Mouse (Mus musculus): ENCODE measurements around the gene Snx9.
A peak's percentile ranks its signal among the peaks of the same experiment; 100 is the strongest.

Gene Snx9

DNA sequence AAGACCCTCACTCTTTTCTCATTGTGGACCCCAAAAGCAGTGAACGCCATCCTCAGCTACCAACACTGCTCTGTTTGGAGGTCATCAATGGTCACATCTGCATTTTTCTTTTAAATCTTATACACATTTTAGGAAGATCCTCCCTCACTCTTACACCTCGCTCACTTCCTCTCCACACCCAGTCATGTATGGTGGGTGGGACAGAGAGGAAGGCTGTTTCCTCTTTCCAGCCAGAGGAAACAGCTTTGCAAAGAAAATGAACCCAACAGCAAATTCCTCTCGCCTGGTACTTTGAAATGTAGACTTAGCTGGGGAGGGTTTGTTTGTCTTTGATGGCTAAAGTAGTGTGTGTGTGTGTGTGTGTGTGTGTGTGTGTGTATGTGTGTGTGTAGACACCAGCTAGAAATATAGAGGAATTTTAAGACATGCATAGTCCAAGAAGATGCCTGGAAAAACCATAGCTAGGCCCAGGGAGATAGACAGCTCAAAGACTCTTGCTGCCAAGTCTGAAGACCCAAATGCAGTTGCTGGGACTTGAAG is 33.2 kb upstream of the Snx9 start:
- DNase-seq = no peak

DNA sequence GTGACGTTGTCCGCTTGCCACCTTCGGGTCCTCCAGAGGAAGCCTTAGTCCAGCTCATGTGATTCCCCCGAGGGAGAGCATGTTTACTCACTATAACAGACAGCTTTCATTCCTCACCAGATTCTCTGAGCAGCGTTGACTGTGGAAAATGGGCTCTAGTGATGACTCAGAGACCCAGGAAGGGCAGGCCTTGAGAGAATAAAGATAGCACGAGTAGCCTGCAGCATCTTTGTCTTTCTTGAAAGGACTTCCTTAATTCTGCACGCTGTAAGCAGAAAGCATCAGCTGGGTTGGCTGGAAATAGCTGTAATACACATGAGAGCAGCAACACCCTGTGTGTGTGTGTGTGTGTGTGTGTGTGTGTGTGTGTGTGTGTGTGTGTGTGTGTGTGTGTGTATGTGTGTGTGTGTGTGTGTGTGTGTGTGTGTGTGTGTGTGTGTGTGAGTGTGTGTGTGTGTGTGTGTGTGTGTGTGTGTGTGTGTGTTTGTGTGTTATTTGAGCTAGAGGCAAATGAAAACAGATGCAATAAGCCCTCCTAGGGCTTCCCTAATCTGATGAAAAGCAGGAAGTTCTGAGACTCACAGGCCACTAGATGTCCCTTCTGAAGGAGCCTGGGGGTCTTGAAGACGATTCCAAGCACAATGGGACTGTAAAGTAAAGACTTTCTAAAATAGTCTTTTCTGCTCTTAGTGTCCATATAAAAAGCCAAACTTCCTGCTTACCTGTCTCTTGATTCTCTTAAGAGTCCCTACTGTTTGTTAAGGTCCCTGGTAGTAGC is 27.1 kb upstream of the Snx9 start:
- peak; percentile 21 for DNase-seq

- DNase-seq = no peak
Measured at GRCm38 (mm10) chr17:5814641-5814920, 26.5 kb upstream of the Snx9 start.

GRCm38 (mm10) chr17:5817871-5818270 is 23.3 kb upstream of the Snx9 start:
- no peak for DNase-seq

DNA sequence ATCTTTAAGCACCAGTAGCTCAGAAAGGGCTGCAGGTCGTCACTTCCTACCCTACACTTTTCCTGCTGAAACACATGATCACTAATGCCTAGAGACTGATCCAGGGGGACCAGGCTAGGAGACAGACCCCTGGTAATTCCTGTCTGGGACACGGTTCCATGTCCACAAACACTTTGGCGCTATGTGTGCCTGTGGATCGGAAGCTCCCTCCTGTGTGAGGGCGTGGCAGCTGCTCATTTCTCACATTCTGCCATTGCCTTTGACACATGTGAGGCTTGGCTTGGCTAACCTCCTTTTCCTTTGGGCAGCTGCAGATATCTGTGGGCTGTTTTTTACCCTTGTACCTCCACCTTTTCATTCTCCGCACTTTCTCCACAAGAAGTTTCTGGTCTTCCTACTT is 22.0 kb upstream of the Snx9 start:
- no peak for DNase-seq

DNA sequence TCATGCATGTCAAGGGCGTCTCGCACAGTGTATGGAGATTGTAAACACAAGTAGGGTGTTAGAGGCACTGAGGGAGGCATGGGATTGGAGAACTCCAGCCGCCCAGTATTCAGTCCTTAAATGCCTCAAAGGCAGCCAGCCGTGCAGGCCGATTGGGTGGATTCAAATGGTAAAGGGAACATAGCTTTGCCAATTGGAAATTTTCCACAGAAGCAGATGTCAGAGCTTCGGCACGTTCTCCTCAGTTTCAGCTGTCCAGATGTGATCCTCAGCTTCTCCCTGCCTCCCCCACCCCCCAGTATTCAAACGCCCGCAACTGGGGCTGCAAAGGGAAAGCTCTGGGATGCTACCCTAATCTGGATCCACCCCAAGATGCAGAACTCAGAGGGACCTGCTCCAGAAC is 21.3 kb upstream of the Snx9 start:
- DNase-seq = peak; percentile 27

DNA sequence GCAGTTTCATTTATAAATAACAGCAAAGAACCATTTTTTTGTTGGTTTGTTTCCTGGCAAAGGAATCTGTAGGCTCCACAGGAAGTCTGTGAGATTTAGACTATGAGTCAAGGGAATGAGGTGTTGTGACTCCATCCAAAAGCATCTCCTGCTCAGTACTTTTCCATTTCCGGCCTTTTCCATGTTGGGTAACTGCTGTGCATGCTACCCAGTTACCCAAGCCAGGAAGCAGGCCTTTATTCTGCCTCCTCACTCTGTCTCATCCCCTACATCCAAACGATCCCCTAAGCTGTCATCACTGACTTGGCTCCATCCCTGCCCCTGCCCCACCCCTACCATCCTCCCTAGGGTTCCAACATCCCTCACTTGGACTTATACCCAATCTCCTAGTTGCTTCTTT is 18.6 kb upstream of the Snx9 start:
- DNase-seq = no peak

GRCm38 (mm10) chr17:5823032-5823431 is 18.1 kb upstream of the Snx9 start:
- no peak for DNase-seq

GRCm38 (mm10) chr17:5827836-5828582 is 13.1 kb upstream of the Snx9 start:
- DNase-seq = peak; percentile 47

GRCm38 (mm10) chr17:5828583-5828836 is 12.6 kb upstream of the Snx9 start:
- DNase-seq = peak; percentile 27

DNA sequence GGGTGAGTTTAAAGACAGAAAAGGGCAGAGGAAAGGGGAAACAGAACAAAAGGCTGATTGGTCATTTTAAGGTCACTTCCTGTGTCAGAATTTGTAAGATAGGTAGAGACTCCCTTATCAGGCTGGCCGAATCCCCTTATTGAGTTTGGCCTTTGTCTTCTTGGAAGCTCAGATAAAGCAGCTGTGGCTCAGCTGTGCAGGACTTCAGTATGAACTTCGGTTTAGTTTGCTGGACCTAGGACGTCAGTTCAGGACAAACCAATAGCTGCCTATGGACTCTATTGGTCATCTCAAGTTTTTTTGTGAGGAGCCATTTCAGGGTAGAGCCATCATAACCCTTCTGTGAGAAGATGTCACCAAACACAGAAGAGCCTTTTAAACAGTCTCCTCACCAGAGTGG is 12.2 kb upstream of the Snx9 start:
- no peak for DNase-seq

DNA sequence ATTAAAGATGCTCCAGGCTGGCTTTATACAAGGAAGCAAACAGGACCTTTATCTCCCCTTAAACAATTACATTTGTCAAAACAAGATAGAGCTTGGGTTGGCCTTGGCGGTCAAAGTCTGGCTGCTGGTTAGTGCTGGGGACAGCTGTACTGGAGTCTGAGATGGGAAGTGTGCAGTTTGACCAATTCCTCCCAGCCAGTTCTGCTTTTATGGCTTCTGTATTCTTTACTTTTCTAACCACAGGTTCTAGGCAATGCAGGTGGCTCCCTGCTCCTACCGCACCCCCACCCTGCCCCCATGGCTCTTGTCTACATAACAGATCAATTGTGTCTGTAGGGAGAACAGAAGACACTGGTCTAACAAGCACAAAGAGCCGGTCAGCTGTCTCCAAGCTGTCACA is 11.2 kb upstream of the Snx9 start:
- DNase-seq = no peak

DNA sequence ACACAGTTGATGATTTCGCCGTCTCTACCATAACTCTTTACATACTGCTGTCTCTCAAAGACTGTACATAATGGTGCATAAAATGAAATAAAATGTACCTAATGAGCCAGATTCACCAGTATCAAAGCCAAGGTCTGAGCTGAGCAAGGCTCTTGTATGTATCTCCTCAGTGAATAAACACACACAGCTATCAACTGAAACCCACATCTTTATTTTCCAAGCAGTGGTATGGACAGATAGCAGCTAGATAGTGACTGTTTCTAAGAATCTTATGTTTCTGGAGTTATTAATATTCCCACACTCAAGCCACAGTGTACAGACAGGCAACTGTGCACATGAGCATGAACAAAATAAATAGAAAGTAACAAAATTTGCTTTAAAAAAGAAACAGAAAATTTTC is 10.7 kb upstream of the Snx9 start:
- no peak for DNase-seq

GRCm38 (mm10) chr17:5830832-5831231 is 10.3 kb upstream of the Snx9 start:
- no peak for DNase-seq

- no peak for DNase-seq
Measured at GRCm38 (mm10) chr17:5831257-5831806, 9.8 kb upstream of the Snx9 start.

DNA sequence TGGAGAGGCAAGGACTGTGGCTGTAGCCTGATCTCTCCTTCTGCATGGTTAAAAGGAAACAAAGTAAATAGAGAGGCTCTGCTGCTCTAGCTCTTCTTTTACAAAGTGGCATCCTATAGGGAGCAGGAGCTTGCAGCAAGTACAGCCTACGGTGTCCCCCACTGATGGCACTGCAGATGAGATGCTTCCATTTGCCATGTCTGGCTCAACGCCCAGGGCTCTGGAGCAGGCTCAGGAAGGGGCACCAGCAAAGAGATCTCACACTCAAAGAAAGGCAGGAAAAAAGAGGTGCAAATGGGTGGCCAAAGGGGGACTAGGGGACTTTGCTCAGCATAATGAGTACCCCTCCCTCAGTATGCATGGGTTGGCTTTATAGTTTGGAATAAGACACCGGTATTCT is 7.0 kb upstream of the Snx9 start:
- no peak for DNase-seq

DNA sequence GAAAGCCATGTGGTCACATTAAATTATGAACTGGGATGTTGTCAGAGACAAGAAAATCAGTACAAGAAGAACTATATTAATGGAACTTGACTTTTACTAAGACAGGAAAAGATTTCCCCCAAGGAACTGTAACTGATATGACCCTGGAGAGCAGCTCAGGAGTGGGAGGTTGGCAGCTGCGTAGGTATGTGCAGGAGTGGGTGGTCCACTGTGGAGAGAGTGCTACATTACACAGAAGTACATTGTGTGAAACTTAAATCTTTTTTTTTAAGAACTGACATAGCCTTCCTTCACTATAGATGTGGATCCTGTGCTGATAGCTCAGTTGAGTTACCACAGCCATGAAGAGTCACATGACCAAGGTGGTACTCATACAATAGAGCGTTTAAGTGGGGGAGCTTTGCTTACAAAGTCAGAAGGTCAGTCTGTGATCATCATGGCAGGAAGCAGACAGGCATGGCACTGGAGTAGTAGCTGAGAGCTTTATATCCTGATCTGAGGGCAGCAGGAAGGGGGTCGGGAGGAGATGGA is 6.3 kb upstream of the Snx9 start:
- no peak for DNase-seq

DNA sequence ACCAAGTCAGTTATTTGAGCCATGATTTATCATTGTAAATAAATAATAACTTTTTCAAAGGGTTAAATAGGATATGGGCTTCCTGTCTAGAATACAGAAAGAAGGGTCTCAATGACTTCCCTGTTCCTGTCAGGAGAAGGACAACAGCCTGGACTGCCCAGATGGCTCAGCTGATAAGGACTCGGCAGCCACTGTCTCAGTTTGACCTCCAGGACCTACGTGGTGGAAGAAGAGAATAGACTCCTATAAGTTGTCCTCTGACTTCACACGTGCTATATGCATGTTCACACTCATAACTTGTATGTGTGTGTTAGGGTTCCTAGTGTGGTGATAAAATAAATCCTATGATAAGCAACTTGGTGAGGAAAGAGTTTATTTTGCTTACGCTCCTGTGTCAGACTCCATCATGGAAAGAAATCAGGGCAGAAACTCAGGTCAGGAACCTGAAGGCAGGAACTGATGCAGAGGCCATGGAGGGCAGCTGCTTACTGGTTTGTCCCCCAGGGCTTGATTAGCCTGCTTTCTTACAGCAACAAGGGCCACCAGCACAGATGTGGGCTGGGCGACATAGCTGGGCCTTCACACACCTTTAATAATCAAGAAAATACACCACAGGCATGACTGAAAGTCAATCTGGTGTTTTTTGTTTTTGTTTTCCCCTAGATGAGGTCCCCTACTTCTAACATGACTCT is 1.4 kb upstream of the Snx9 start:
- DNase-seq = no peak

GRCm38 (mm10) chr17:5840550-5841127 is 490 bp upstream of the Snx9 start:
- DNase-seq = peak; percentile 74

GRCm38 (mm10) chr17:5841943-5842273 is 779 bp downstream of the Snx9 start:
- no peak for DNase-seq

DNA sequence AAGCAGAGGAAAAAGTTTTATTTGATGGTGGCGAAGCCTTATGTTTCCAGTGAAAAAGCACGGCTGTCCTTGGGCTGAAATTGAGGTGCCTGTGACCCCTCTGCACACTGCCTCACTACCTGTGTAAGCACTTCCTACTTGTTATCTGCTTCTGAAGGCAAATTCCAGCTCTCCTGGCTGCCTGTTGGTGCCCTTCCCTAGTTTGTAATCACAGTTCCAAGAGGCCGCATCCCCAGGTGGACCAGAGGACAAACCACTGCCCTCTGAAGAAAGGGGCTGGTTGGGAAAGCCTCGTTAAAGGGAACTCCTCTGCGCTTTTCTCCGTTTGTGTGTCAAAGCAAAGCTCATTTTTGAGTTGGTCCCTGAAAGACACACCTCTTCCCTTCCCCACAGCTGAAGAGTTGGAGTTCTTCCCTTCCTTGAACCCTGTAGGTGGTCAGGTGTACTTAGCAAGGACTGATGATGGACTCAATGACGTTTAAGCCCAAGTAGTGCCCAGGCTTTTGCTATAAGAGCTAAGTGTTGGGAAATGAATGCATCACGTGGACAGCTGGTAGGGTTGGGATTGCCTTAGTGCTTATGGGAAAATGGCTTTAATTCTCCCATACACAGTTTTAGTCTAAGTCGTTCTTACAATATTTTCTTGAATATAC is 2.0 kb downstream of the Snx9 start:
- no peak for DNase-seq

DNA sequence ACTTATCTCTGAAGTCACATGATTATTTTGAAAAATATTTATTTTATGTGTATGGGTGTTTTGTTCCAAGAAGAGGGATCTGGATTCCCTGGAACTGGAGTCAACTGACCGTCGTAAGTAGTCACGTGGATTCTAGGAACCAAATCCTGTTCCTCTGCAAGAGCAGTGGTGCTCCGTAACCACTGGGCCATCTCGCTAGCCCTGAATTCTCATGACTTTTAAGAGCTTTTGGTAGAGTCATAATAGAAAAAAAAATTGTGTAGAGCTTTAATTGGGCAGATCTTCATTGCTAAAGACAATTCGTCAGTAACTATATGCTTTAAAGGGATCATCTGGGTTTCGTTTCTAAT is 2.5 kb downstream of the Snx9 start:
- DNase-seq = no peak

GRCm38 (mm10) chr17:5845376-5845775 is 4.2 kb downstream of the Snx9 start:
- DNase-seq = no peak
